Mouse (Mus musculus): ENCODE data around the gene Parp1. TPM values are rescaled to one million over a fixed set of nuclear protein-coding genes. Genes with fewer than 3 reads are reported as not detected.
"Not testable (repeated sequence)": the region's sequence is repeated elsewhere in the genome, so short reads cannot be mapped to it uniquely, and the experiment has no call there.

Parp1 gene
- polyA plus RNA-seq, 1 experiment from 2014 or later: 76.2 TPM

DNA sequence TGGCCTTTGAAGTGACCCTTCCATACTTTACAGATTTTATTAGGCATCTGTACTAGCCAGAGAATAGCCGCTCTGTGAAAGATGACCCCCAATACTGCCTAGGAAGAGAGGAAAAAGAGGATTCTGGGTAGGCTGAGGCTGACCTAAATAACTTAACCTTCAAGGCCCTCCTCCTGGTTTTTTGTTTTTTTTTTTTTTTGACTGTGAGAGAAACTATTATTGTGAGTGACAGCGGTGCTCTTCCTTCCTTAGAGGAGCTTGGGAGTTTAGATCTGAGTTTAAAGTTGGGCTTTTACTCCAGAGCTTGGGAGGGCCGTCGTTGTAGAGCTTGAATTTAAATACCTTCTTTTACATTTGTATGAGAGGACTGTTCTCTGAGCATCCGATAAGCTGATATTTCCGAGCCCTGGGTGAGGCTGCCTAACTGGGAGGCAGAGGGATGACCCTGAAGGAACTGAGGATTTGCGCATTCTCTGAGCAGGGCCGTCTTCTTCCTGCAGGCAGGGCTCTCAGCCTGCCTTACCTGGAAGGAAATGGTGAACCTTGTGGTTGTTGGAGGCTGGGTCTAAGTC, 2.4 kb downstream of the Parp1 start:
- no peaks in the 10 kb centered on the region for H3K9me3 ChIP-seq (ENCODE audit: control insufficient read depth, low read length)
- 59% methylated on average over 8 of the region's 8 CpGs for WGBS
- H3K27me3 ChIP-seq (ENCODE audit: control insufficient read depth, insufficient read depth, low read length): no peaks in the 10 kb centered on the region
- H3K4me1 ChIP-seq (ENCODE audit: control insufficient read depth, insufficient read depth, low read length): peaks cover 17% of the 10 kb centered on the region
- no peak overlapping the region for H3K27ac ChIP-seq (ENCODE audit: low read depth, low read length)
- ATAC-seq (ENCODE audit: low read depth): no peak
- H3K4me3 ChIP-seq (ENCODE audit: low read depth, low read length): no peak overlapping the region
- H3K4me2 ChIP-seq (ENCODE audit: low read depth, low read length): peak overlapping the region; percentile 91; the same call in 1 of the 2 replicates
- no peaks in the 10 kb centered on the region for H3K36me3 ChIP-seq (ENCODE audit: control insufficient read depth, insufficient read depth, low read length)
- no peak overlapping the region for H3K9ac ChIP-seq (replicated peaks; ENCODE audit: low read depth, low read length)

DNA sequence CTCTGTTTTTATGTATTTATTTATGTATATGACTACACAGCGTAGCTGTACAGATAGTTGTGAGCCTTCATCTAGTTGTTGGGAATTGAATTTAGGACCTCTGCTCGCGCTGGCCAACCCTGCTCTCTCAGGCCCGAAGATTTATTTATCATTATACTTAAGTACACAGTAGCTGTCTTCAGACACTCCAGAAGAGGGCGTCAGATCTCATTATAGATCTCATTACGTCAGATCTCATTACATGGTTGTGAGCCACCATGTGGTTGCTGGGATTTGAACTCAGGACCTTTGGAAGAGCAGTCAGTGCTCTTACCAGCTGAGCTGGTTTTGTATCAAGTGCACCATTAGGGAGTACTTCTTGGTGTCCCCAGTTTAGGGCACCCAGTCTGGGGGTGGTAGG, 3.0 kb downstream of the Parp1 start:
- not testable (repeated sequence) for H3K9me3 ChIP-seq (ENCODE audit: control insufficient read depth, low read length); H3K9ac ChIP-seq (replicated peaks; ENCODE audit: low read depth, low read length); H3K4me3 ChIP-seq (ENCODE audit: low read depth, low read length); H3K27me3 ChIP-seq (ENCODE audit: control insufficient read depth, insufficient read depth, low read length); H3K36me3 ChIP-seq (ENCODE audit: control insufficient read depth, insufficient read depth, low read length); ATAC-seq (ENCODE audit: low read depth); H3K27ac ChIP-seq (ENCODE audit: low read depth, low read length); H3K4me2 ChIP-seq (ENCODE audit: low read depth, low read length)
- peaks cover 17% of the 10 kb centered on the region for H3K4me1 ChIP-seq (ENCODE audit: control insufficient read depth, insufficient read depth, low read length)
- WGBS: 79% methylated on average over 6 of the region's 6 CpGs

- 90% methylated on average over 9 of the region's 9 CpGs for WGBS
- Histone ChIP-seq H3K4me1 (ENCODE audit: control insufficient read depth, insufficient read depth, low read length) (peaks cover 17% of the 10 kb centered on the region), H3K27ac (ENCODE audit: low read depth, low read length) (no peak overlapping the region), H3K4me3 (ENCODE audit: low read depth, low read length) (no peak overlapping the region), H3K27me3 (ENCODE audit: control insufficient read depth, insufficient read depth, low read length) (no peaks in the 10 kb centered on the region), H3K36me3 (ENCODE audit: control insufficient read depth, insufficient read depth, low read length) (peaks cover 5% of the 10 kb centered on the region; the same call in 1 of the 2 replicates), H3K4me2 (ENCODE audit: low read depth, low read length) (no peak overlapping the region), H3K9me3 (ENCODE audit: control insufficient read depth, low read length) (no peaks in the 10 kb centered on the region), H3K9ac (replicated peaks; ENCODE audit: low read depth, low read length) (no peak overlapping the region)
- ATAC-seq (ENCODE audit: low read depth): no peak
These were observed 3.4 kb downstream of the Parp1 start for GRCm38 (mm10) chr1:180572154-180572553.

DNA sequence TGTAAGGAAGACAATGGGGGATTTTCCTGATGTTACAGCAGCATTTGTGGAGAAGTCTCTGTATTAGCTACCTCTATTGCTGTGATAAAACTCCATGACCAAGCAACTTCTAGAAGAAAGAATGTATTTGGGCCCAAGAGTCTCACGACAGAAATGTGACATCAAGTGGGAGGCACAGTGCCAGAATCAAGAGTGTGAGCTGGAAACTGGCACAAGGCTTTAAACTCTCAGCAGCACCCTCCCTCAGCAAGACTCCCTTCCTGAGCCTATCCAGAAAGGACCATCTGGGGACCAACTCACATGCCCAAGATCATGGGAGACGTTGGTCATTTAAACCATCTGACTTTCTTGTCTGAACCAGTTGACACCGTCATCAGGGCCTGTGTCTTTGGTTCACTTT, 7.8 kb downstream of the Parp1 start:
- Histone ChIP-seq H3K4me2 (ENCODE audit: low read depth, low read length) (no peak overlapping the region), H3K9ac (replicated peaks; ENCODE audit: low read depth, low read length) (no peak overlapping the region), H3K36me3 (ENCODE audit: control insufficient read depth, insufficient read depth, low read length) (peaks cover 47% of the 10 kb centered on the region), H3K4me3 (ENCODE audit: low read depth, low read length) (no peak overlapping the region), H3K27ac (ENCODE audit: low read depth, low read length) (no peak overlapping the region), H3K27me3 (ENCODE audit: control insufficient read depth, insufficient read depth, low read length) (no peaks in the 10 kb centered on the region), H3K9me3 (ENCODE audit: control insufficient read depth, low read length) (no peaks in the 10 kb centered on the region), H3K4me1 (ENCODE audit: control insufficient read depth, insufficient read depth, low read length) (no peaks in the 10 kb centered on the region; the same call in 1 of the 2 replicates)
- 87% methylated on average over 3 of the region's 3 CpGs for WGBS
- ATAC-seq (ENCODE audit: low read depth): no peak

- 87% methylated on average over 4 of the region's 4 CpGs for WGBS
- Histone ChIP-seq H3K4me2 (ENCODE audit: low read depth, low read length) (no peak overlapping the region), H3K36me3 (ENCODE audit: control insufficient read depth, insufficient read depth, low read length) (peaks cover 60% of the 10 kb centered on the region)
These were observed 9.1 kb downstream of the Parp1 start for GRCm38 (mm10) chr1:180577837-180578236.

DNA sequence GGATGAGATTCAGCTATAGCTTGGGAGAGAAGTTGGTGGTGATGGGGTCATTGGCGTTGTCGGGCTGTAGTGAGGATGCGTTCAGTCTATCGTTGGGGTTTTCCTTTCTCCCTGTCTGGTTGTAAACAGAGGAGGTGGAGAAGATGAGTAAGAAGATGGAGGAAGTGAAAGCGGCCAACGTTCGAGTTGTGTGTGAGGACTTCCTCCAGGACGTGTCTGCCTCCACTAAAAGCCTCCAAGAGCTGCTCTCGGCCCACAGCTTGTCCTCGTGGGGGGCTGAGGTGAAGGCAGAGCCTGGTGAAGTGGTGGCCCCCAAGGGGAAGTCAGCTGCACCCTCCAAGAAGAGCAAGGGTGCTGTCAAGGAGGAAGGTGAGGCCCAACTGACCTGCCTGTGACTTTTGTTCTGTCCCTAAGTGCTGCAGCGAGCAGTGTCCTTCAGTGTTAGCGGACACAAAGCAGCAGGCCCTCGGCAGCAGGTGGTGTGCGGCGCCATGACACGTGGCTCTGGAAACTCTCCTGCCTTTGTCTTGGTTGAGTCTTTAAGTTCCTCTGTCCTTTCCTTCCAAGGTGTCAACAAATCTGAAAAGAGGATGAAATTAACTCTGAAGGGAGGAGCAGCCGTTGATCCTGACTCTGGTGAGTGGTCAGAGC, 19.2 kb downstream of the Parp1 start:
- Histone ChIP-seq H3K9me3 (ENCODE audit: control insufficient read depth, low read length) (no peaks in the 10 kb centered on the region), H3K27me3 (ENCODE audit: control insufficient read depth, insufficient read depth, low read length) (no peaks in the 10 kb centered on the region)
- ATAC-seq (ENCODE audit: low read depth): no peak

More at GRCm38 (mm10) chr1:180577837-180578236, 9.1 kb downstream of the Parp1 start:
- H3K4me3 ChIP-seq (ENCODE audit: low read depth, low read length): no peak overlapping the region
- ATAC-seq (ENCODE audit: low read depth): no peak
- no peaks in the 10 kb centered on the region for H3K9me3 ChIP-seq (ENCODE audit: control insufficient read depth, low read length)
- no peak overlapping the region for H3K27ac ChIP-seq (ENCODE audit: low read depth, low read length)
- no peak overlapping the region for H3K9ac ChIP-seq (replicated peaks; ENCODE audit: low read depth, low read length)
- no peaks in the 10 kb centered on the region for H3K27me3 ChIP-seq (ENCODE audit: control insufficient read depth, insufficient read depth, low read length)
- no peaks in the 10 kb centered on the region for H3K4me1 ChIP-seq (ENCODE audit: control insufficient read depth, insufficient read depth, low read length)

GRCm38 (mm10) chr1:180600578-180600977, 31.9 kb downstream of the Parp1 start:
- H3K27ac ChIP-seq (ENCODE audit: low read depth, low read length): no peak overlapping the region
- H3K4me2 ChIP-seq (ENCODE audit: low read depth, low read length): no peak overlapping the region
- H3K27me3 ChIP-seq (ENCODE audit: control insufficient read depth, insufficient read depth, low read length): no peaks in the 10 kb centered on the region
- ATAC-seq (ENCODE audit: low read depth): no peak
- 96% methylated on average over 6 of the region's 6 CpGs for WGBS
- no peak overlapping the region for H3K9ac ChIP-seq (replicated peaks; ENCODE audit: low read depth, low read length)
- no peaks in the 10 kb centered on the region for H3K4me1 ChIP-seq (ENCODE audit: control insufficient read depth, insufficient read depth, low read length)
- H3K36me3 ChIP-seq (ENCODE audit: control insufficient read depth, insufficient read depth, low read length): peaks cover 59% of the 10 kb centered on the region
- H3K4me3 ChIP-seq (ENCODE audit: low read depth, low read length): no peak overlapping the region
- no peaks in the 10 kb centered on the region for H3K9me3 ChIP-seq (ENCODE audit: control insufficient read depth, low read length)

More for the DNA sequence above, 19.2 kb downstream of the Parp1 start:
- Histone ChIP-seq H3K27ac (ENCODE audit: low read depth, low read length) (no peak overlapping the region), H3K4me2 (ENCODE audit: low read depth, low read length) (no peak overlapping the region), H3K9ac (replicated peaks; ENCODE audit: low read depth, low read length) (no peak overlapping the region), H3K4me1 (ENCODE audit: control insufficient read depth, insufficient read depth, low read length) (no peaks in the 10 kb centered on the region), H3K36me3 (ENCODE audit: control insufficient read depth, insufficient read depth, low read length) (peaks cover 94% of the 10 kb centered on the region), H3K4me3 (ENCODE audit: low read depth, low read length) (no peak overlapping the region)
- 97% methylated on average over 17 of the region's 17 CpGs for WGBS

GRCm38 (mm10) chr1:180601806-180602205, 33.1 kb downstream of the Parp1 start:
- H3K36me3 ChIP-seq (ENCODE audit: control insufficient read depth, insufficient read depth, low read length): peaks cover 49% of the 10 kb centered on the region
- ATAC-seq (ENCODE audit: low read depth): no peak

DNA sequence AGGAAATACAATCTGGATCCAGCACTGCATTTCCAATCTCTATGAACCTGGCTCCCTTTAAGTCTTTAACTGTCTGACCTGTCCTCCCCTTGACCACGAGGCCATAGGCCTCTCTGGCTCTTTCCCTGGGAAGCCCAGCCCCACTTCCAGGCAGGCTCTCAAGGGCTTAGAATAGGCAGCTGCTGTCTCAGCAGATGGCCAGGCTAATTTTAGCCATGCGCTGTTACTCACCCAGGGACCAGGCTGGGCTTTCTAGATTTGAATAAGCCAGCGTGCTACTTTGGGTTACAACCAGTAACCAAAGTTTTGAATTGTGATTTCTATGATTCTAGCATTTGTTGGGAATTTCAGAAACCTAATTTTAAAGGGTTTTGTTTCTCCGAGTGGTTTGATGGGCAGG, 35.9 kb downstream of the Parp1 start:
- H3K36me3 ChIP-seq (ENCODE audit: control insufficient read depth, insufficient read depth, low read length): peaks cover 28% of the 10 kb centered on the region
- no peaks in the 10 kb centered on the region for H3K4me1 ChIP-seq (ENCODE audit: control insufficient read depth, insufficient read depth, low read length)
- no peak for ATAC-seq (ENCODE audit: low read depth)
- no peak overlapping the region for H3K4me3 ChIP-seq (ENCODE audit: low read depth, low read length)
- no peak overlapping the region for H3K27ac ChIP-seq (ENCODE audit: low read depth, low read length)
- H3K4me2 ChIP-seq (ENCODE audit: low read depth, low read length): no peak overlapping the region
- no peak overlapping the region for H3K9ac ChIP-seq (replicated peaks; ENCODE audit: low read depth, low read length)
- no peaks in the 10 kb centered on the region for H3K27me3 ChIP-seq (ENCODE audit: control insufficient read depth, insufficient read depth, low read length)
- no peaks in the 10 kb centered on the region for H3K9me3 ChIP-seq (ENCODE audit: control insufficient read depth, low read length)
- WGBS: 73% methylated on average over 4 of the region's 4 CpGs

More at GRCm38 (mm10) chr1:180601806-180602205, 33.1 kb downstream of the Parp1 start:
- Histone ChIP-seq H3K9me3 (ENCODE audit: control insufficient read depth, low read length) (no peaks in the 10 kb centered on the region), H3K4me2 (ENCODE audit: low read depth, low read length) (no peak overlapping the region), H3K9ac (replicated peaks; ENCODE audit: low read depth, low read length) (no peak overlapping the region), H3K4me1 (ENCODE audit: control insufficient read depth, insufficient read depth, low read length) (no peaks in the 10 kb centered on the region), H3K27ac (ENCODE audit: low read depth, low read length) (no peak overlapping the region), H3K4me3 (ENCODE audit: low read depth, low read length) (no peak overlapping the region), H3K27me3 (ENCODE audit: control insufficient read depth, insufficient read depth, low read length) (no peaks in the 10 kb centered on the region)
- WGBS: 94% methylated on average over 6 of the region's 6 CpGs

Data from neural tube, embryonic 14.5 days (tissue).